Mouse (Mus musculus) cerebellum, adult 2 months (tissue): ENCODE measurements around the gene Gm17428.

Source experiments
- CTCF ChIP-seq: fragments of 200-500 bp; IDR thresholded peaks from 2 replicates; pipeline ENCODE4 v1.5.1; 2011; ENCODE audit warnings: low read depth, mild to moderate bottlenecking, control low read depth, low read length, moderate library complexity, borderline replicate concordance; ENCODE audit not compliant: insufficient read depth
- POLR2A ChIP-seq: fragments of 200-500 bp; IDR thresholded peaks from 2 replicates; pipeline ENCODE4 v1.6.1; 2011; ENCODE audit warnings: low read length, control low read depth, borderline replicate concordance; ENCODE audit not compliant: insufficient read depth

GRCm38 (mm10) chr14:55006541-55006940 is 29.8 kb downstream of the Gm17428 start:
- TF ChIP-seq CTCF (no peak), POLR2A (no peak)
